Mouse (Mus musculus): ENCODE data around the gene Ubxn11. TPM values are rescaled to one million over a fixed set of nuclear protein-coding genes. Genes with fewer than 3 reads are reported as not detected.

The Ubxn11 gene
- 57.8 TPM for polyA plus RNA-seq (2017; shearing (Covaris generic))

DNA sequence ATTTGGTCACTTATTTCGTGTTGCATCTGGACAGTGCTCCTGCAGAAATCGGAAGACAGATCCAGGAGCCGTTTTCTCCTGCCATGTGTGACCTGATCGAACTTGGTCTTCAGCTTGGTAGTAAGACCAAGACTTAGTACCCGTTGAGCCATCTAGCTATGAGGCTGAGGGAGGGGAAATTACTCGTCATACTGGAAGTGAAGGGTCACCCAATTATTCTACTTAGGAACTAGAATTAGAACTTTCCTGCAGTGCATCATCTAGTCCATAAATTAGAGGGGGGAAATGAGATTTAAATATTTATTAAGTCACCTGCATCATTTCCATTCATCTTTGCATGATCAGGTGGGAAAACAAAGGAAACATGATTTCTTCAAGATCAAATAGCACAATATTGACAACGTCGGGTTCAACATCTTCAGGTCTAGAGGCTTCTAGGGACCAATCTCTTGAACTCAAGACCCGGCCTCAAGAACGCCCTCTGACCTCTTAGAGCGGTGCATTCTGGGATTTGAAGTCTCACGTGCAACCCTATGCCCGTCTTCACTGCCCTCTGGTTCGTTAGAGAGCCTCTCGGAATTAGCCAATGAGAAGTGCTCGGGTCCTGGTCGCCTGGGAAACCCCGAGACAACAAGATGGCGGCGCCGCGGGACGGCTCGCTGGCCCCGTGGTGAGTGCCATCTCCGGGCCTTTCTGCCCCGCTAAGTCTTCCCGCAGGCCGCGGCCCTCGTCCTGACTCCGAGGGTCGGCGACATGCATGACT lies at the start of gene Ubxn11:
Ubxn11 (plus strand) TSS at position 592 of the 763 bp plus-strand sequence.

DNA sequence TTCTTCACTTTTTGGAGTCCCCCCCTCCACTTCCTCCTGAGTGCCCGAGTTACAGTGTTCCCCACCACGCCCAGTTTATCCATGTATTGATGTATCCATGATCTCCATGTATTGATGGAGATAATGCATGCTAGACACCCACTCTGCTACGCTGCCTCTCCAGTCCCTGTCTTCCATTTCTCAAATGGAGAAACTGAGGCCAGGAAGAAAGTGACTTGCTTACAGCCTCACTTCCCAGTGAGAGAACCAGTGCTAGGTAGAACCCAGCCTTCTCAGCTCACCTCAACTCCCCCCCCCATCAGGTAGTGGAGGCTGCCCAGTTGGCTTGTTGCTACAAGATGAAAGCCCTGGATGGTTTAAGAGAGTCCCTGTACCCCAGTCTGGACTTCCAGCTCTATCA lies 48.8 kb upstream of the Ubxn11 start, which contains the start of gene Zfp683:
Zfp683 (plus strand) TSS at position 301 of the 400 bp plus-strand sequence.

GRCm38 (mm10) chr4:134060135-134060865 lies 42.1 kb upstream of the Ubxn11 start, which contains the start of gene Crybg2:
TSS of gene Crybg2 (plus strand) at chr4:134060815.

DNA sequence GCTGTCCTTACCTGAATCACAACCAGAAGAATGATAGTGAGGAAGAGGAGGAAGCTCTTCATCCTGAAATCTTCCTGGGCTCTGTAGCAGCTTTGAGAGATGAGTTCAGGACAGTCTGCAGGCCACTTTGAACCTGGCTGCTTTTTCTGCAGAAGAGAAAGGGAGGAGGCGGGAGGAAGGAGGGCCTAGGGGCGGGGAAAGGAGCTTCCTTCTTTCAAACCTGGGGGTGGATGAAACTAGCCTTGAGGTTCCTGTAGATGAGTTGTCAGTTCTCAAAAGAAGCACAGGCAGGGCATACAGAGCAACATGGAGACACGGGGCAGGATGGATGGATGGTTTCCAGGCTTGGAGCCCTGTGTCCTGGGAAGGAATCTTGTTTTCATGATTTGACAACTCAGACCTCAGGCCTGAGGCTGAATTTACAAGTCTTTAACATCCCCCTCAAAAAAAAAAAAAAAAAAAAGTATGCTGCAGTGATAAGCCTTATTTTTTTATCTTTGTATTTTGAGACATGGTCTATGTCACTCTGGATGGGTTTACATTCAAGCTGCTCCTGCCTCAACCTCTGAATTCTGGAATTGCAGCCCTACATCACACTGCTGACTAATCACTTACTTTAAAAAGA lies 7.3 kb upstream of the Ubxn11 start, which contains the start of gene Cd52:
Cd52 (minus strand) TSS at position 160 of the 625 bp plus-strand sequence.

GRCm38 (mm10) chr4:134128221-134128982 lies 26.0 kb downstream of the Ubxn11 start, which contains the start of gene Sh3bgrl3:
TSS of gene Sh3bgrl3 (minus strand) at chr4:134128789.

Other genes with a start within 250 kb of the Ubxn11 start
- gene Rps6ka1, start 214.8 kb upstream of the Ubxn11 start, polyA plus RNA-seq (2017; shearing (Covaris generic)): 263 TPM
- gene Hmgn2, start 133.9 kb upstream of the Ubxn11 start, polyA plus RNA-seq (2017; shearing (Covaris generic)): 443 TPM
- gene Dhdds, start 101.7 kb upstream of the Ubxn11 start, polyA plus RNA-seq (2017; shearing (Covaris generic)): 37.9 TPM
- gene Lin28a, start 83.7 kb upstream of the Ubxn11 start, polyA plus RNA-seq (2017; shearing (Covaris generic)): not detected
- 2.1 TPM for gene Zfp683, start 48.7 kb upstream of the Ubxn11 start, polyA plus RNA-seq (2017; shearing (Covaris generic))
- gene Crybg2, start 41.8 kb upstream of the Ubxn11 start, polyA plus RNA-seq (2017; shearing (Covaris generic)): 18.0 TPM
- gene Cd52, start 7.5 kb upstream of the Ubxn11 start, polyA plus RNA-seq (2017; shearing (Covaris generic)): 3,141 TPM
- 1,589 TPM for gene Sh3bgrl3, start 26.2 kb downstream of the Ubxn11 start, polyA plus RNA-seq (2017; shearing (Covaris generic))
- gene Cep85, start 84.5 kb downstream of the Ubxn11 start, polyA plus RNA-seq (2017; shearing (Covaris generic)): 73.8 TPM
- gene Gm7534, start 100.4 kb downstream of the Ubxn11 start, polyA plus RNA-seq (2017; shearing (Covaris generic)): not detected
- gene Catsper4, start 124.8 kb downstream of the Ubxn11 start, polyA plus RNA-seq (2017; shearing (Covaris generic)): not detected
- not detected for gene Cnksr1, start 135.8 kb downstream of the Ubxn11 start, polyA plus RNA-seq (2017; shearing (Covaris generic))
- 4.7 TPM for gene E130218I03Rik, start 141.1 kb downstream of the Ubxn11 start, polyA plus RNA-seq (2017; shearing (Covaris generic))
- gene Zfp593, start 143.0 kb downstream of the Ubxn11 start, polyA plus RNA-seq (2017; shearing (Covaris generic)): 12.8 TPM
- gene Gm30191, start 144.4 kb downstream of the Ubxn11 start, polyA plus RNA-seq (2017; shearing (Covaris generic)): not detected
- not detected for gene Grrp1, start 151.5 kb downstream of the Ubxn11 start, polyA plus RNA-seq (2017; shearing (Covaris generic))
- gene Pdik1l, start 185.3 kb downstream of the Ubxn11 start, polyA plus RNA-seq (2017; shearing (Covaris generic)): 22.7 TPM
- gene Trim63, start 212.6 kb downstream of the Ubxn11 start, polyA plus RNA-seq (2017; shearing (Covaris generic)): not detected
- 0.52 TPM for gene Slc30a2, start 240.6 kb downstream of the Ubxn11 start, polyA plus RNA-seq (2017; shearing (Covaris generic))

All from CD4-positive, CD25-positive, alpha-beta regulatory T cell, adult 9 weeks (primary cell).